Mouse (Mus musculus) layer of hippocampus, adult 9-10 months (tissue): ENCODE results near the gene Rpia.
A peak's percentile ranks its signal among the peaks of the same experiment; 100 is the strongest.
"Not testable (repeated sequence)": the region's sequence is repeated elsewhere in the genome, so short reads cannot be mapped to it uniquely, and the experiment has no call there.

Experiments
- DNase-seq: peaks from one replicate; pipeline ENCODE4 v3.0.0; 2022; ENCODE audit warnings: low spot score

Rpia gene

GRCm38 (mm10) chr6:70791824-70792535, at the start of gene Rpia:
Gene Rpia (minus strand): TSS chr6:70792232.
- DNase-seq = peak; percentile 99

- DNase-seq = no peak
These were observed 48.2 kb upstream of the Rpia start for GRCm38 (mm10) chr6:70840281-70840680.

- no peak for DNase-seq
These were observed 46.5 kb upstream of the Rpia start for GRCm38 (mm10) chr6:70838532-70838931.

GRCm38 (mm10) chr6:70837297-70837696, 45.3 kb upstream of the Rpia start:
- DNase-seq = no peak

GRCm38 (mm10) chr6:70831179-70831839, 39.3 kb upstream of the Rpia start:
- DNase-seq = no peak

- DNase-seq = no peak
These were observed 38.5 kb upstream of the Rpia start for GRCm38 (mm10) chr6:70830552-70830951.

GRCm38 (mm10) chr6:70829451-70829850, 37.4 kb upstream of the Rpia start:
- no peak for DNase-seq

GRCm38 (mm10) chr6:70824987-70825337, 32.9 kb upstream of the Rpia start:
- DNase-seq = no peak

- DNase-seq = peak; percentile 53
These were observed 32.3 kb upstream of the Rpia start for GRCm38 (mm10) chr6:70824085-70824986.

GRCm38 (mm10) chr6:70823277-70823676, 31.2 kb upstream of the Rpia start:
- DNase-seq = not testable (repeated sequence)

- no peak for DNase-seq
These were observed 30.4 kb upstream of the Rpia start for GRCm38 (mm10) chr6:70822386-70822910.

- DNase-seq = no peak
These were observed 29.5 kb upstream of the Rpia start for GRCm38 (mm10) chr6:70821566-70821965.

GRCm38 (mm10) chr6:70815471-70815870, 23.4 kb upstream of the Rpia start:
- DNase-seq = no peak

- no peak for DNase-seq
These were observed 22.6 kb upstream of the Rpia start for GRCm38 (mm10) chr6:70814629-70814950.

- no peak for DNase-seq
These were observed 22.0 kb upstream of the Rpia start for GRCm38 (mm10) chr6:70813921-70814628.

GRCm38 (mm10) chr6:70812526-70812895, 20.5 kb upstream of the Rpia start:
- no peak for DNase-seq

- peak; percentile 92 for DNase-seq
These were observed 19.8 kb upstream of the Rpia start for GRCm38 (mm10) chr6:70811557-70812525.

GRCm38 (mm10) chr6:70810524-70810923, 18.5 kb upstream of the Rpia start:
- DNase-seq = no peak

- no peak for DNase-seq
These were observed 14.5 kb upstream of the Rpia start for GRCm38 (mm10) chr6:70806514-70806912.

GRCm38 (mm10) chr6:70805820-70806513, 13.9 kb upstream of the Rpia start:
- DNase-seq = peak; percentile 62
